Mouse (Mus musculus) embryonic fibroblast, embryonic 13.5 days (primary cell): Measurements from ENCODE around the gene Hoxd3.

ENCODE experiments used
- CTCF ChIP-seq: IDR thresholded peaks from 2 replicates; pipeline ENCODE4 v1.5.1; 2011; ENCODE audit warnings: mild to moderate bottlenecking, control low read depth, low read length, moderate library complexity, borderline replicate concordance; ENCODE audit not compliant: insufficient read depth
- POLR2A ChIP-seq: IDR thresholded peaks from 2 replicates; pipeline ENCODE4 v1.6.1; 2011; ENCODE audit warnings: low read depth, mild to moderate bottlenecking, control low read depth, low read length, moderate library complexity

GRCm38 (mm10) chr2:74747006-74747405 is 35.3 kb downstream of the Hoxd3 start:
- no peak for TF ChIP-seq POLR2A
- TF ChIP-seq CTCF: no peak
